Mouse (Mus musculus): ENCODE results near the gene Dbn1.
"Not testable (repeated sequence)": the region's sequence is repeated elsewhere in the genome, so short reads cannot be mapped to it uniquely, and the experiment has no call there.

Dbn1 gene

DNA sequence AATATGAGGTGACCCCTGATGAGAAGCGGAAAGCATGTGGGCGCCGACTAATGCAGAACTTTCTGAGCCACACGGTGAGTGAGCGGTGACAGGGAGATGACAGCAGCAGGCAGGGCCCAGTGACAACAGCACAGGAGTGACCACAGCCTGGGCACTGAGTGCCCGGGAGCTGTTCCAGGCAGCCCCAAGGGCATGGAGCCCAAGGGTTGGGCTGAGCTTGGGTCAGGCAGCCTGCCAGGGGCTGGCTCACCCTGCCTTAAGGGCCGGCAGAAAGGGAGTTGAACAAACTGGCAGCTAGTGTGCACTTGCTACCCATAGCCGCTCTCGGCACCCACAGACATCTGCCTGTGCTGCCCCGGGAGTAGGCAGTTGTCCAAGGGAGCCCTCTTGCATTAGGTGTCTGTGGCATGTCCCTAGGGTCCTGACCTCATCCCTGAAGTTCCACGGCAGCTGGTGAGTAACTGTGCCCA, 37.4 kb downstream of the Dbn1 start:
- no peak for DNase-seq (ENCODE audit: low spot score)

DNA sequence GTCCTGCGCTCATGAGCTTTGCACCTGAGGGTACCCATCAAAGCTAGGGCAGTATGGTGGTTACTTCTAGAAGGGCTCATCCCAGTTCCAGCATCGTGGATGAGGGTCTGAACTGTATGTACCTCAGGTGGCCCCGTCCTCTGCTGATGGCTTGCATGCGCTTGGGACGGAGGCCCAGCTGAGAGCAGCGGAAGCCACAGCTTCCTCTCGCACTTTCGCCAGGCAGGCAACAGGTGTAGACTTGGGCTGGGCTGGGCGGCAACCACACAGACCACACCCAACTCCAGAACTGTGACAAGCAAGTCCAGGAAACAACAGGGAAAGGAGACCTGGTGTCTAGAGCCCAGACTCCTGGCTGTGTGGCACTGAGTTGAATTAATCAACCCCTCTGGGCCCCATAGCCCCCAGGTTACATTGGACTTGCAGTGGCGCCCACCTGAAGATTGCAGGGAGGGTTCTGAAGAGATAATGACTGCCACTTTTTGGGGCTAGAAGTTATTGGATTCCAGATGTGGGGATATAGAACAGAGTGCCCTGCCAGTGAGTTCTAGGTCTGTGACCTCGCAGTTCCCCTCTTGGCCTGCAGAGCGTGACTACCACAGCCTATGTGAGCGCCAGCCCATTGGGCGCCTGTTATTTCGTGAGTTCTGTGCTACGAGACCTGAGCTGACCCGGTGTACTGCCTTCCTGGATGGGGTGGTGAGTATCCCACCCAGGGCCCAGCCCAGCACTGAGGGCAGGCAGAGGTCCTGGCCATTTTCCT, 38.1 kb downstream of the Dbn1 start:
- no peak for DNase-seq (ENCODE audit: low spot score)

DNA sequence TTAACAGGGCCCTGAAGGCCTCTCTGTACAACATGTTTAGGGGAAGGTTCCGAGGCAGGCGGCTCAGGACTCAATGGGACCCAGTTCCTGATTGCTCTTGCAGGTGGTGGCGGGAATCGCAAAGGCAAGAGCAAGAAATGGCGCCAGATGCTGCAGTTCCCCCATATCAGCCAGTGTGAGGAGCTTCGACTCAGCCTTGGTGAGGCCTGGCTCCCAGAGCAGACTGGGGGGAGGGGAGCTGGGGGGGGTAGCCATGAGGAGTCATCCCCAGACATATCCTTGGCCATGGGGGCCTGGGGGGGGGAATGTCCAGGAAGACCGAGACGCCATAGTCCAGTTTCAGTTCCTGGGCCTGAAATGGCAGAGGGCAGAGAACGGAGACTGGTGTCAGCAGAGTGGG, 38.7 kb downstream of the Dbn1 start:
- DNase-seq (ENCODE audit: low spot score): no peak

DNA sequence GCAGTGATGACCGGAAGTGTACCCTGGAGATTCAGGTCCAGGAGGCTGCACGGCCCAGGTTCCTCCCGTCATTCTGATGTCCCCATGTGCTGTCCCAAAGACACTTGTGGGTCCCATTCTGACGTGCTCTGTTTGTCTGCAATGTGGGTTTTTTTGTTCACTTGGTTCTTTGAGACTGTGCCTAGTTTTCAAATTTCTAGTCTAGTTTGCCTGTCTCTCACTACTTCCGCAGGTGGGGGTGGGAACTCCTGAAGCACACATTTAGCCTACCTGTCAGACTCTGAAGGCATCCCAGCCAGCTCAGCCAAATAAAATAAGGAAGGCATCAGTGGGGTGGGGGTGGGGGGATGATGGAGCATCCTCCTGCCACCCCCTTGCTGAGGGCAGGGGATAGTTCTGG, 39.8 kb downstream of the Dbn1 start:
- no peak for DNase-seq (ENCODE audit: low spot score)

DNA sequence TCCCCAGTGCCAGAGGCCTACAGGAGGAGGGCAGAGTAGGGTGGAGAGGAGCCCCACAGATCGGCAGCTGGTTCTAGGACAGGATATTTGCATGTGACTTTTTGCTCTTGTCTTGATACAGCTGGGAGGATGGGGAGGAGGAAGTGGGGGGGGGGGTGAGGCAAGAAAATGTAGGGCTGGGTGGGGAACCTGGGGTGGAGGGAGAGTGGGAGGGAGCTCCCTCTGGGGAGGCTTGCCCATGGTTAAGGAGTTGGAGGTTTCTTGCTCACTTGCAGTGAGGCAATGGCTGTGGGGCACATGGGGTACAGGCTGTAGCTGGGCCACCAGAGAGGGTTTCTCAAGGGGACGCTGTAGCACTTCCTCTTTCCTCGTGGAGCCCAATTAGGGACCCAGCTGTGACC, 40.4 kb downstream of the Dbn1 start:
- DNase-seq (ENCODE audit: low spot score): no peak

DNA sequence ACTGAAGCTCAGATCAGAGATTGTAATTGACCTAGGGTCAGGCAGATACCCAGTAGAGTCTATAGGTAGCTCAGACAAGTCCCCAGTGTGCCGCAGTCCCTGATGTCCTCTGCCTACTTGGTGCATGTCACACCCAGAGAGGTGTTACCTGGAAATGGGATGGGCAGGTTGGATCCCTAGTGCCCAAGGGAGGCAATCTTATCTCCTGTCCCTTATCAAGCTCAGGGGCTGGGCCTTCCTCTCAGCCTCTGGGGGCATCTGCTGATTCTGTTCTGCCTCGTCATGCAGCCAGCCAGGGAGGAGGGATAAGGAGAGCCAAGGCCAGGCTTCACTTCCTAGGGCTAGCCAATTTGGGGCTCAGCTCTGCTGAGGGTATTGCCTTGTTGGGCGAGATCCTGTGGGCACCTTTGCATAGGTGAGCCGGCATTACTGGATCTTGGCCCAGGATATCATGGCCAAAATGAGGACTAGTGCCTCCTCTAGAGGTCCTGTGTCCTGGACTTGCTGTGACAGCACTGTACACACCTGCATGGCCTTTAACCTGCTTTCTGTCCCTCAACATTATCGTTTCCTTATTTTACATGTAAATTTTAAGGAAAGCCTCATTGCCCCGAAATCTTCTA, 41.3 kb downstream of the Dbn1 start:
- no peak for DNase-seq (ENCODE audit: low spot score)

DNA sequence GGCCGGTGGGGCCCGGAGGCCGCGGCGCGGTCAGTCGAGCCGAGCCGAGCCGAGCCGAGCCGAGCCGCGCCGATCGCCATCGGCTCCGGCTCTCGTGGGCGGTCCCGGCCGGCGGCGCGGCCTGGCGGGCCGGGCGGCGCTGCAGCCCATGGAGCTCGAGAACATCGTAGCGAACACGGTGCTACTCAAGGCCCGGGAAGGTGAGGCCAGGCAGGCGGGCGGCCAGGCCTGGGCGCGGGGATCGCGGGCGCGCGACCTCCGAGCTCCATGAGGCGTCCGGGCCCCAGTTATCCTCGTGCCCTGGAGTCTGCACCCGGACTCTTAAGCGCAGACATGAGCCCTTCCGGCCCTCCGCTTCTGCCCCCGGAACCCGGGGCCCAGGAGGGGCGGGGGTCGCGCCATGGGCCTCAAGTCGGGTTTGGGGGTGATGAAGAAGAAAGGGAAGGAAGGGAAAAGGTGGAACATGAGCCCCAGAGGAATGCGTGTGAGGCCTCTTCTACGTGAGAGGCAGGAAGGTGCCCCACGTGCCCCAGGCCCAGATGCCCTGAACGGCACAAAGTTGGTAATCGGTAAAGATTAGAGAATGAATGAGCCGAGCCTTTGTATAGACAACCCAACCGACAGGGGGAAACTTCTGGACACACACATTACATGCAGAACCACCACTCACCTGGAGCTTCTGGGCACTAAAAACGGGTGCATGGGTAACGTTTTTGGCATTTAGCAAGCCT, 42.4 kb downstream of the Dbn1 start:
- no peak for DNase-seq (ENCODE audit: low spot score)

DNA sequence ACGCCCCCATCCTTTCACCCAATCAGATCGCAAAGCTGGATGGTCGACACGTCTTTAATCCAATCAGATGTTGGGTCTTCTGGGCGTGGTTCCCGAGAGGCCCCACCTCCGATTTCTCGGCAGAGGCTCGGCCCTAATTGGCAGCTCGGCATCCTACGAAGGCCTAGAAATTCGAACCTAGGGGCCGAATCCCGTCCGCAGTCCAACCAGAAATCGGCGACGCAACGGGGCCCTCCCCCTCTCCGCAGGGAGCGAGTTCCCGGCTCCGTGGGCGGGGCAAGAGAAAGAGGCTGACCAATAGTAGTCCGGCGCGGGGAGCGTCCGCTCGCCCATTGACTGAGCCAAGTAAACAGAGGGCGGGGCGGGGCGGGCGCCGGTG, 43.0 kb downstream of the Dbn1 start, which contains the start of gene Grk6:
TSS of gene Grk6 (plus strand) at position 136 of the 379 bp plus-strand sequence.
- DNase-seq (ENCODE audit: low spot score): peak; percentile 97

DNA sequence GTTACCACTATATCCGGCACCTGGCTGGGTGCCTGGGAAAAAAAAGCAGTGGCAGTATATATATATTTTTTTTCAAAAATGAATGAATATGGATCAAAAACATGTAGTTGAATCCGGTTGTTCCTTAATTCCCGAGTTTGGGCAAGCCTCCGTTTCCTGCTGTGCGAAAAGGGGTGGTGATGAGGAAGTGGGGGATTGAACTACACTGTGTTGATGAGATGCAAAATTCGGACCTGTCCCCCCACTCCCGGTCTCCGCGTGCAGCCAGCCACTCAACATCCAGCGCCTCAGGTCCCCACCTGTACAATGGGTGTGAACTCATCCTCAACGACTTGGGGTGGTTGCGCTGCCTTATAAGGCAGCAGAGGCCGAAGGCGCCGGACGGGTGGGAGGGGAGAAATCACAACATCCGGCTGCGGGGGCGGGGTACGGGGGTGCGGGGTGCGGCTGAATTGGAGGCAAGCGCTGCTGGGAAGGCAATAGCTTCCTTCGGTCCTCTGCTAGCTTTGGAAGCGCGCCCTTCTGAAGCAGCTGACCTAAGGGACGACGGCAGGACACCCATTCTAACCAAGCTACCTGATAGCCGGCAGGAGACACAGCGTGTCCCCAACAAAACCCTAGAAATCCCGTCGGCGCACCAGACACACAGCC, 43.5 kb downstream of the Dbn1 start:
- DNase-seq (ENCODE audit: low spot score): no peak

DNA sequence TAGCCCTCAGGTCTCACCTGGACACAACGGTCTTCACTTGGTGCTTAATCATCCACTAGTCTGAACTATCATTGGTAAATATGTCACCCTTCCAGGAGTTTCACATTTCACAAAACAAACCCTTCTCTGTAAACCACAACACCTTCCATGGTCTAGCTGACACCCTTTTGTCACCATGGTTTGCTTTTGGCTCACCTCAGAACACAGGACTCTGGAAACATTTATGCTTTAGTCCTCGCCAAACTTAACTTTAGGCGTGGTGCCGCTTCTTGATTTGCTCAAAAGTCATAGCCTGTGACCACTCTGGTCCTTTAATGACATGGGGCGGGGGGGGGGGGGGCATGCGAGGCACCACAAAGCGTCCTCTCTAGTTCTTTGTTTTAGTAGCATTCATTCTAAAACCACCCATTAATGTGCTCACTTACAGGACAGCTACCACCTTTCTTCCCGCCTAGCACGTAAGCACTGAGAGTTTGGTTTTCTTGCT, 44.1 kb downstream of the Dbn1 start:
- no peak for DNase-seq (ENCODE audit: low spot score)

DNA sequence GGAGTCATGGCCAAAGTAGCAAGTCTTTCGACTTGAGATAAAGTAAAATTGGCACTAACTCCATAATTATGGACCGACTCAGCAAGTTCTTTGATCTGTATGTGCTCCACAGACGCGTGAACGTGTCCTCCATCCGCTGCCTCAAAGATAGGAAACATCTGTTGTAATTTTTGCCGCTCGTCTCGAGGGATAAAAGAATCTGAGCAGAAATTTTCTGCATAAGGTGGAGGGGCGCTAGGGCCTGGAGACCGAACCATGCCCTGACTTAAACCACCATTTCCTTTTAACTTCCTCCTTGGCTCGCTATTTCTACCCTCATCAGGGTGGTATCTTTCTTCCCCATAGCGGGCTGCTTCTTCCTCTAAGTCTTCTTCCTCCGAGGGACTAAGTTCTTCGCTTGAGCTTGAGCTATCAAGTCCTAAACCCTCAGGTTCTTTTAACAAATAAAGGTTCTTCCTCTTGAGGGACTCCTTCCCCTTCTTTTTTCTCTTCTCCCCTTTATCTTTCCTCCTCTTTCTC, 50.7 kb downstream of the Dbn1 start:
- not testable (repeated sequence) for DNase-seq (ENCODE audit: low spot score)

DNA sequence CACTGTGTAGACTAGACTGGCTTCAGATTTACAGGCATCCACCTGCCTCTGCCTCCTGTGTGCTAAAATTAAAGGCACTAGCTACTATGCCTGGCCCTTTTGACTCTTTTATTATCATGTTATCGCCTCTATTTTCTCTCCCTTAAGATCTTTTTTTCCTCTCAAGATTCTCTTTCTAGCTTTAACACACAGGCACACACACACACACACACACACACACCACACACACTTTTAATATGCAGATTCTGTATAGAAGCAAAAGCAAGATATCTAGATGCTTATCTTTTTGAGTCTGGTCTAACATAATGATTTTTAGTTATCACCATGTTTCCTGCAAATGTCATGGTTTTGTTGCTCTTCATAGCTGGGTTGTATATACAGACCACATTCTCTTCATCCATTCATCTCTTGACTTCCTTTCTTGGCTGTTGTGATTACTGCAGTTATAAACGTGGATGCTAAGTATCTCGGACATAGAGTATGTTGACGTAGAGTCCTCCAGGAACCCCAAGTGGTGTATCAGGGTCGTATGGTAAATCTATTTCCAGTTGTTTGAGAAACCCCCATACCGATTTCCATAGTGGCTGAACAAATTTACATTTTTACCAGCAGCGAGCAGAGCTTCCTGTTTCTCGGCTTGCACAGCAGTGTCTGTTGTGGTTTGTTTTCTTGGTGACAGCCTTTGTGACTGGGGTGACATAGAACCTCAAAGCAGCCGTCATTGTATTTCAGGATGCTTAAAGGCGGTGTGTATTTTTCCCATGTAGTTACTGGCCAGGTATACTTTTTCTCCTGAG, 55.8 kb downstream of the Dbn1 start:
- DNase-seq (ENCODE audit: low spot score): no peak

DNA sequence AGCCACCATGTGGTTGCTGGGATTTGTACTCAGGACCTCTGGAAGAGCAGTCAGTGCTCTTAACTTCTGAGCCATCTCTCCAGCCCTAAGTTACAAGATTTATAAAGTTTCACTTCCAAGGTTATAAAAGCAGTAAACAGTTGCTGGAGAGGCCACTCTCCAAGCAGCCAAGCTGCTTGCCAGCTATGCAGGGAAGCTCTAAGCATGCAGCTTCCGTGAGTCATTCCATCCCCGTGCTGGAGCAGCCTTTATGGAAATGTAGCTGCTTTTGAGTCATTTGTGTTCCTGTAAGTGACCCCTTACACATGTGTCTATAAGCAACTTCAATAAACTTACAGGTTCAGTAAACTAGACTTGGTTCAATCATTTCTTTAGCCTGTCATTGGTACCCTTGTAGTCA, 57.3 kb downstream of the Dbn1 start:
- DNase-seq (ENCODE audit: low spot score): no peak

DNA sequence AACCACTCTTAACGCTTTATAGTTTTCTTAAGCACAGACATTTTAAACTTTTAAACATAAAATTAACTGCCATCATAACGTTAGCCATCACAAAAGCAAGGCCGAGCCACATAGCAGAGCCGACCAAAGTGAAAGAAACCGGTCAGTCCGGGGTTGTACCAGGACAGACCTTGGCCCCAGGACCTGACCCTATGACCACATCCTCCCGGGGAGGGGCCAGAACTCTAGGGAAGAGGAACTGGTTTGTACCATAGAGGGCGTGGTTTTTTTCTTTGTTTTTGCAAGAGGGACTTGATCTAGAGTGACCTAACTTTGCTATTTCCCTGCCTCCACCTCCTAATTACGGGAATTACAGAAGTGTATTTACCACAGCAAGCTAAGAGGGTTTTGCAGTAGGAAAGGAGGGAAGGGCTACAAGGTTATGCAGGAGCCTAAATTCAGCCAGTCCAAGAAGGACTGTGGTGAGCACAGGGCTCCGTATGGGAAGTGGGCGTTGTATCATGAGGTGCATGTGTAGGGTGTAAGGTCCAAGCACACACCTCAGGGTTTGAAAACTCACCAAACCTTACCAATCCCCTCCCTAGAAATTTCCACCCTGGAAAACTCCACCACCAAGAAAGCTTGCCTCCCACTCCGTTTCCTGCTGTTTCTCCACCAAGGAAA, 58.6 kb downstream of the Dbn1 start:
- DNase-seq (ENCODE audit: low spot score): no peak

DNA sequence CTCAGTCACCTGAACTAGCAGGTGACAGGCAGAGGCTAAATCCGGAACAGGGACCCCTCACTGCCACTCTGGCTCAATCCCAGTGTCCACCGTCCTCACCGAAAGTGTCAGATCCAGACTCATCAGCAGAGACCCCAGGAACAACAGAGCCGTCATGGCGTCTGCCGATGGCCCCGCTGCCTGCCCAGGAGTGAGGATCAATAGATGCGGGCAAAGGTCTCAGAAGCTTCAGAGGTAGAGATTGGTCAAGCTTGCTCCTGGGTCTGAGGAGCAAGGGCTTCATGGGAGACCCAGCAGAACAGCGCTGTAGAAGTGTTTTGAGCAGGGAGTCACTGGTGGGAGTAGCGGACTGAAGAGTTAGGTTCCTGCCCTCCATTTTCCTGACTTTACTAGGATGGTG, 61.3 kb downstream of the Dbn1 start, which contains the start of gene F12:
TSS of gene F12 (minus strand) at position 181 of the 400 bp plus-strand sequence.
- DNase-seq (ENCODE audit: low spot score): no peak
